Mouse (Mus musculus): ENCODE data around the gene Ksr1.

Ksr1 gene

DNA sequence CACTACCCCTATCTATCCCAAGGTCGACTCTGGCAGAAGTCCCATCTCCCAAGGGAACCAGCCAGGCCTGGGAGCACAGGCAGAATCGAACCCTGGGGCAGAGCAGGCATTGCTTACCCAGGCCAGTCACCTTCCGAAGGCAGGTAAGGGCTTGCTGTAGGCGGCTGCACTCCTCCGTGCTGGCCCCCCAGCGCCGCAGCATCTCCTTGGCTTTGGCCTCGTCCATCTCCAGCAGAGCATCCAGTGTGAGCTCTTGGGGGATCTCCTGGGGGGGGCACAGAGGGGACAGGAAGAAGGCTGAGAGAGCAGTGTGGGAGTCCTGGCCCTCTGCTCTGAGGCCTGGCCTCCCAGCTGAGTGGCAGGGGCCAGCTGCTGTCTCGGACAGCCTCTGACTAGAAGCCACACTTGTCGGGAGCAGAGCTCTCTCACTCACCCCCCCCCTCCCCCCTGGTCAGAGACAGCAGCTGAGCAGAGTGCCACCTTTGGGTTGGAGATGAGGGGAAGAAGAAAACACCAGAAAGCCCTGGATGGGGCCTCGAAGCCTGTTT lies 99.0 kb downstream of the Ksr1 start:
- no peak for DNase-seq (ENCODE audit: low read depth in 2 of 2, low spot score in 2 of 2)

DNA sequence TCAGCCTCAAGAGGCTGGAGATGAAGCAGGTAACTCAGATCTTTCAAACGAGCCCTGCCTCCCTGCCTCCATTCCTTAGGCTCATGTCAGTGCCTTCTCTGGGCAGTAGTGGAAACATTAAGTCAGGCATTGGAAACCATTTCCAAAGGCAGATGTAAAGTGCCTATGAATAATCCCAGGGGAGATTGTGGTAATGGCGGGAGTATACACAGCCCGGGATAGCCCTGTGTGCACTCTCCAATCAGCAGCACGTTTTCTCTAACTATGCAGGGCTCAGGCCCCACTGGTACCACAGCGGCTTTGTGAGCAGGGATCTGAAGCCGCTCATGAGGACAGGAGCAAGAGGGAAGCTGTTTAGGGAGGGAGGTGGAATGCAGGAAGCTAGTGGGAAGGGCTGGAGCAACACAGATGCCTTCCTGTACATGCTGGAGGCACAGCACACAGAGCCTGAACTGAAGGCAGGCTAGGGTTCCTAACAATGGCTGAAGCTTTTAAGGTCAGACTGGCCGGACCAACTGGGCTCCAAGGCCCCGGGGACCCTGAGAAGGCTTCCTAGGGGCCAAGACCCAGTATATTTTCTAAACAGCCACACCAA lies 99.5 kb downstream of the Ksr1 start:
- DNase-seq (ENCODE audit: low read depth in 2 of 2, low spot score in 2 of 2): no peak

DNA sequence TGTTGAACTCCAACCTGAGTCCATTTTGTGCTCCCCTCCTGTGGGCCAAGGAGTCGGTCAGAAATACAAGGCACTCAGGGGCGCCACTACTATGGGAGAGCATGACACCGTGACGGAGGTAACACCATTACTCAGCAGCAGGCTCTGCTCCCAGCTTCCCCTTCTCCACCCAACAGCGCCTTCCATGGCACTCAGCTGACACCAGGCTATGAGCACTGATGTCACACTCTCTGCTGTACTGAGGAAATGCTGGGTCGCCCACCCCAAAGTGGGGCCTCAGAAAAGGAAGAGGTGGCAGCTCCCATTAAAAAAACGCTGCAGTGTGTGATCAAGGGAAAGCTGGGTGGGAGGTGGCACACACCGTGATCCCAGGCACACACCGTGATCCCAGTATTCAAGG lies 101.0 kb downstream of the Ksr1 start:
- DNase-seq (ENCODE audit: low read depth in 2 of 2, low spot score in 2 of 2): no peak

DNA sequence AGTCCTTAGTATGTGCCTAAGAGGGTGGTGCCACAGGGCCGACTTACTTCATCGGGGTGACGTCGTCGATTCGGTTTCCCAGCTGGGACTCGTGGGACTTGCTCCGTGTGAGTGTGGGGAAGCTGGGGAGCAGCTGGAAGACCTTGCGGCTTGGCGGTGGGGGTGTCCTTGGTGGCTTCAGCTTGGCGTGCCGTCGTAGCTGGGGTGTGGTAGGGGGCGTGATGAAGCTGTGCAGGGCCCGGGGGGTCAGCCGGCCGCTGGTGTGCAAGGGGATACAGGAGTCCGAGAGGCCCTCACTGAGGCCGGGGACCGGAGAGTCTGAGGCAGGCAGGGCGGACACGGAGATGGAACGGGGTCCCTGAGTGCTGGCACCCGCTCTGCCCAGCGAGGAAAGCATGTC lies 101.4 kb downstream of the Ksr1 start:
- DNase-seq (ENCODE audit: low read depth in 2 of 2, low spot score in 2 of 2): no peak

DNA sequence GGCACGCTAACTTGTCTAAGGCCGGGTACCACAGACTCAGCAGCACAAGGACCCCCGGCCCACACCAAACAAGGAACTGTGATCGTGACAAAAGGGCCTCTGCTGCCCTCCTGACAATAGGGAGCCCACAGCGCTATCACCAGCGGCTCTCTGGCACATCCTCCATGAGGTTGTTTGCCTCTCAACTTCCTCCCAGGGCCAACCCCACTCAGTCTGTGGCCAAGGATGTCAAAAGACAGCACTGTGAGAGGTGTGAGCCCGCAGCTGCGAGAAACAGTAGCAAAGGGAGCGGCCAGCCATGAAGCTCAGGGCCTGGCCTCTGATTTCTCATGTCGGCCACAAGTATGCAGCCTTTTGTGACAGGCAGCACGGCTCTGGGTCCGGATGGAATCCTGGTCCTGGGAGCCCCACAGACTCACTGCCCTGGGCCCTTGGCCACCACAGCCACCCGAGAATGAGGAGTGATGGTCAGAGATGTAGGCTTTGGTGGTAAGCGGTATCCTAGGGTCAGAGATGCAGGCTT lies 104.2 kb downstream of the Ksr1 start:
- no peak for DNase-seq (ENCODE audit: low read depth in 2 of 2, low spot score in 2 of 2)

DNA sequence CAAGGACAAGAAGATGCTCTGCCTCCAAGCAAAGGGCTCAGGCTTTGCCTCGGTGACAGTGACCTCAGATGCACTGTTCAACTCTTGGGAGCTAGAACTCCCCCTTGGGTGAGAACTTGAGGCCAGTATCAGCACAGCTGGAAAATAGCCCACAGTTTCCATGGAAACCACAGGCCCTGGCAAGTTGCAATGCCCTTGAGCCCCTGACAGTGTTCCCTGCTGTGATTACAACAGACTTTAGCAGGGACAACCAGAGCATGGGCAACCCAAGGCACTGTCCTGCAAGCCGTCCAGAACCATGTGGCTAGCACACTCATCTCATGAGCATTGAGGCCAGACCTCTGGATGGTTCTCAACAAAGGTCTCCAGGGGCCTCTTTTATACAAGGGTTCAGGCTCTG lies 106.7 kb downstream of the Ksr1 start:
- DNase-seq (ENCODE audit: low read depth in 2 of 2, low spot score in 2 of 2): no peak

DNA sequence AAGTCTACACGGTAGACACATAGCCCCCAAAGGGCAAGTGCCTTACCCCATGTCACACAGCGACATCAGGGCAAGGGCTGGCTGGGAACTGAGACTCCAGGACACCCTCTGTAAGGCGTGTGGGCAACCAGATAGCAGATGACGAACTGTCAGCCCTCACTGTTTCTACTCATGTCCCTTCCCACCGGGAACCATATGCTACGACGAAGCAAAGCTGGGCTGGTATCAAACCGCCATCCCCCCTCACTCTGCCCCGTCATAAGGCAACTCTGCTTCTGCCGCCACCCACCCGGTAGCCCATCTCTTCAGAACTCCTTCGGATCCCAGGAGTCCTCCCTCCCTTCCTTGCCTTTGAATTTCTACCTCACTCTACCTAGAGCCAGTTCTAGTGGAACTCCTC lies 108.7 kb downstream of the Ksr1 start:
- no peak for DNase-seq (ENCODE audit: low read depth in 2 of 2, low spot score in 2 of 2)

DNA sequence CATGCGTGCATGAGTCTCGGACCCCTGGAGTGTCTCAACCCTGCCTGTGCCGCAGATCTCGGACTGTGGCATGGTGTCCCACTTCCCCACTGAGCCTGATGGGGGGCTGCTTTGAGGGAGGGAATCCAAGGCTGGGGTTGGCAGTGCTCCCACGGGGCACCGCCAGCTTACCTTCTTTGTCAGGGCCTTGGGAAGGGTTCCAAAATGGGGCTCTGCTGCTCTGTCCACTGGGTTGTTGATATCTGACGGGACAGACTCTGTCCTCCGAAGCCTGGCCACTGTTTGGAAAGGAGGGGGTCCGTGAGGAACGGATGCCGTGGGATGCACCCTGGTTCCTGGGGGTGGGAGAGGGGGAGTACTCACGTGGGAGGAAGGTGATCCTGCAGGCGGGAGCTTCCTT lies 109.9 kb downstream of the Ksr1 start:
- DNase-seq (ENCODE audit: low read depth in 2 of 2, low spot score in 2 of 2): no peak

DNA sequence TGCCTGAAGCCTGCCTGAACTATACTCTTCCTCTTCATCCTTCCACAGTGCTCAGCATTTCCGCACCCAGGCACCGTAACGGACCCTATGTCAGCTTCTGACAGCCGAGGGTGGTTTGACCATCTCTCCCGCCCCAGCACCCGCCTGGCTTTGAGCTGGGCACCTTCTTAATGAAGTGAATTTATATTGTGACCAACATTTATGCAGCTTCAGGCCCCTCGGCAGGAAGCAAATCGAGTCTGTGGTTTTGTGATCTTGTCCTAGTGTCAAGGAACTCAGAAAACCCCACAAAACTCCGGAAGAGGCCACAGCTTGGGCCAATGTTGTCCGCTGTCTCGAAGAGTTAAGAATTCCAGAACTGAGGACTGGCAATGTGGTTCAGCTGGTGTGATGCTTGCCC lies 112.6 kb downstream of the Ksr1 start:
- DNase-seq (ENCODE audit: low read depth in 2 of 2, low spot score in 2 of 2): no peak

DNA sequence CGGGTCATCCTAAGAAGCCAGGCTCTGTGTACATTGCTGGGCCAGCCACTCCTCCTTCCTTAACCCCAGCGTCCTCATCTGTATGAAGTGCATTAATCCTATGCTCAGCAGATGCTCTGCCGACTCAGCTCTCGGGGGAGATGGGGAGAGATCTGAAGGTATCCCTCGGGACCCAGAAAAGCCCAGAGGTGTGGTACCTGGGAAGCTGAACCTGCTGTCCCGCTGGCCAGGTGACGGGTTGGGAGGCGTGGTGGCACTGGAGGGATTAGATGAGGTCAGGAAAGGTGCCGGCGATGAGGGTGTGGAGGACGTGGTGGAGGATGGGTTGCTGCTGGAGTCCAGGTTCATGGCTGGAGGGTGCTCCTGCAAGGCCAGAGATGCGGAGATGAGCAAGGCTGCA lies 113.2 kb downstream of the Ksr1 start:
- DNase-seq (ENCODE audit: low read depth in 2 of 2, low spot score in 2 of 2): no peak

DNA sequence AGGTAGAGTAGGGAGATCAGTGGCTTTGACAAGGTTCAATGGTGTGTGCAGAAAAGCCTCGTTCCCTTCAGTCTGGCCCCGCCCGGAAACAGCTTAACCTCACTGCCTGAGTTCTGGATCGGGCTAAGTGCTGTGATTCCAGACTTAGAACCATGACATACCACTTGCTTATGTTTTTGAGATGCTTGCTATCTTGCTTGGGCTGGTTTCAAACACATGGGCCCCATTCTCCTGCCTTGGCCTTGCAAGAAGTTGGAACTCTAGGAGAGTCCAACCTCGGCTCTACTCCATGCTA lies 114.8 kb downstream of the Ksr1 start:
- DNase-seq (ENCODE audit: low read depth in 2 of 2, low spot score in 2 of 2): no peak

DNA sequence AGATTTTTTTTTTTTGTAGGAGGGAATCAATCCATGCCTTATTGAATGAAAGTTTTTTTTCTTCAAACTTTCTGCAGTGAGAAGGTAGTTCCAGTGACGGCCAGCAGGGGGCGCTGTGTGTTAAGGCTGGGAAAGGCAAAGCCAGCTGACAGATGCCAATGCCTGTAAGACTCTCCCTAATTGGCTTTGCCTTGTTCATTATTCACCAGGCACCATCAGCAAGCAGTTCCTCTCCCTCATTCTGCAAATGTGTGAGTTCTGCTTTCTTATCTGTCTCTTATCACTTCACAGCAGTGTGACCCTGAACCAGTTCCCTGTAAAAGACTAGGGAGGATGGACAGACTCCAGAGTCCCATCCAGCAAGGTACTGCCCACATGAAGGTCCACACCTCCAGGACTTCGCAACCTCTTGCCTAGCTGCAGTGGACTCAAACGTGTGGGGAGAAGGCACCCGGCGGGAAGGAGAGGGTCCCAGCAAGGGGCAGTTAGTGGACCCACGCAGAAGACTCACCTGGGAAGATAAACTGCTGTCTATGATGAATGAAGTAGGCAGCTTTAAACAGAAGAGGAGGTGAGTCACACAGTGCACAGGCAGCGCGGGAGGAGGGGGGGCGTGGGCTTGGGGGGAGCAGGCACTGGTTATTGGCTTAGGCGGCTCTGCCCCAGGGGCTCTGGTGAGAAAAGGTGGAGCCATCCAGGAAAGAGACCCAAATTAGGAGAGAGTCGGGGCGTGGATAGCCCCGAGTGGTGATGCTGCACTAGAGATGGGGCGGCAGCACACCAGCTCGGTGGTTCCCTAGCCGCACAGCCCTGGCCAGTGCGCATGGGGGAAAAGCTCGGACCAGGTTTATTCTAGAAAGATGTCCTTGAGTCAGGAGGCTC lies 115.4 kb downstream of the Ksr1 start:
- DNase-seq (ENCODE audit: low read depth in 2 of 2, low spot score in 2 of 2): peak; percentile 79 to 81

DNA sequence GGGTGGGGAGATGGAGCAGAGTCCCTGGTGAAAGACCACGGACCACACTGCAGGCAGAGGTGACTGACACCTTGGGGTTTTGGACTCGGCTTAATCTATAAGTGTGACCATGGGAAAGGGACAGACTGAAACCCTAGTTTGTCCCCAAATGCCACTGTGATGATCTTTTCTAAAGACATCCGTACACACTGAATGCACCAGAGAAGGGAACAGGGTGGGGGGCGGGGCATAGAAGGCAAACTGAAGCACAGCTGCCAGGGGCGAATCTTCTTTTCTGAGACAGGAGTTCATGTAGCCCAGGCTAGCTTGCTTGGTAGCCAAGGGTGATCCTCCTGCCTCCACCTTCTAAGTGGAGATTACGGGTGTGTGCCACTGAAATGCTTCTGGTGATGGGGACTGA lies 122.5 kb downstream of the Ksr1 start:
- DNase-seq (ENCODE audit: low read depth in 2 of 2, low spot score in 2 of 2): no peak

DNA sequence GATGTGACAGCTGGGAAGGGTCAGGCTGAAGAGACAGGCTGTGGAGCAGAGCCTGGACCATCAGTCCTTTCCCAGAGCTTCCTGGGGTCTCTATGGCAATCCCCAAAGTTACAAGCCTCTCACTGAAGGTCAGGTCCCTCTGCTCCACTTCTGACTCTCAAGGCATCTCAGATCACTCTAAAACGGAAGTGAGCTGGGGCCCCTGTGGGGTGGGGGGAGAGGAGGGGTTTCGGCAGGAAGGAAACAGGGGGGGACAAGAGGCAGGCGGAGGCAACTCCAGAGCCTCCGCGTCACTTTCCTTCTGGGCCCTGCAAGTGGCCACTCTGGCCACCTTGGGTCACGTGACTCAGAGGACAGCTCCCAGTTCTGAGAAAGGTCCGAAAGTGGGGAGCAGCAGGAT lies 122.9 kb downstream of the Ksr1 start:
- DNase-seq (ENCODE audit: low read depth in 2 of 2, low spot score in 2 of 2): peak; percentile 46 to 68

DNA sequence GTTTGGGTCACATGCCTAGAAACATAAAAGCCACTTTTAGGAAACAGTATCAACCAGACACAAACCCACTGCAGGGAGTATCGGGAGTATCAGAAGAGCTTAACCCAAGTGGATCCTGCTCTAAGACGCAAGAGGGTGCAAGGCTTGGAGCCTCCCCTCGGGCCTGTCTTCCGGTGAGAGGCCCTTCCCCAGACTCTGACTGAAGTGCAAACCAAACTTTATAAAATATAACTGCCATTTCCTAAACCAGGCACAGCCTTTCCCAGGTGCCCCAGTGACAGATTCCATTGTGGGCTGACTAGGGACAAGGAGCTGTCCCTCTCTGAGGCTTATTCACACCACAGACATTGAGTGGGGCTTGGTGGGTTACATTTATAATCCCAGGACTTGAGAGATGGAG lies 123.4 kb downstream of the Ksr1 start:
- no peak for DNase-seq (ENCODE audit: low read depth in 2 of 2, low spot score in 2 of 2)

DNA sequence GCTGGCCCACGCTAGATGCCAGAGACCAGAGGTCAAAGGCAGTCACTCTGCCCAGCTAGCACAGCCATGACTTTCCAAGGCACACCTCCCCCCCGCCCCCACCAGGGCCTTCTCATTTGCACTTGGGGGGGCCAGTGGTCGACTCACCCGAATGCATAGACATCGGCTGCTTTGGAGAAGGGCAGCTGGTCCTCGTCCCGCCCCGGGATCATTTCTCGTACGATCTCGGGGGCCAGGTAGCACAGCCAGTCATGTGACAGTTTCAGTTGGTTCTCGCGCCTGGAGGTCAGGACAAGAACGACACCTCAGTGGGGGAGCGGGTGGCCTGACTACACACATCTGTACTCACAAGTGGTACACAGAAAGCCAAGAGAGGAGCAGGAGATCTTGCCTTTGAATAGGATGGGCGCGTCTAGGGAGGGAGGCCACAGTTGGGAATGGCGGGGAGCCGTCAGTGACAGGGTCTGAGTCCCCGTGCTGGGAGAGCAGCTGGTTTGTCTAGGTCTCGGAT lies 125.6 kb downstream of the Ksr1 start:
- DNase-seq (ENCODE audit: low read depth in 2 of 2, low spot score in 2 of 2): no peak

DNA sequence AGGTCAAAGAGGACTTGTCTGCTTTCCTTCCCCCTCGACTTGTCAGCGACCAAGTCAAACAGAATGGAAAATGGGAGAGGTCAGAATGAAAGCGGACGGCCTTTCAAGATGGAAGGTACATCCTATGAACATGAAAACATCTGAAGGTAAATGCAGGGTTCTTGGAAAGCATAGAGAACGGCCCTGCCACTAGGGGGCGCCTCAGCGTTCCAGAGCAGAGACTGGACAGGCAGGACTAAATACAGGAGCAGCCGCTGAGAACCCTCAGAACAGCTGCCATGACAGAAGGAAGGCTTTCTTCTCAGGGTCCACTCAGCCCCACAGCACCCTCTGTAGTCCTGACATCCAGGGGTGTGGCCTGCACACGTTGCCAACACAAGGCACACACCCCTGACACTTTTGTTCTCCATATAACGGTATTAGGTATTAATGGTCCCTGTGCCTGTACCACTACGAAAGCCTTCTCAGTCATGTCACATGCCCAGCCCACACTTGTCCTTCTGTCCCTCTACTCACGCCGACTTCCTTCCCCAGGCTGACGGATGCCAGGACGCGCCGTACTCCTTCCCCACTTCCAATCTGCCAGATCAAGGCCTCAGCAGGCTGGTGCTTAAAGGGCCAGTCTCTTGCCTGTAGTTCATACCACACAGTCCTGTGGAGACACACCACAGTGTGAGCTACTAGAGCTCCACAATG lies 126.2 kb downstream of the Ksr1 start:
- DNase-seq (ENCODE audit: low read depth in 2 of 2, low spot score in 2 of 2): peak; percentile 49 to 50

DNA sequence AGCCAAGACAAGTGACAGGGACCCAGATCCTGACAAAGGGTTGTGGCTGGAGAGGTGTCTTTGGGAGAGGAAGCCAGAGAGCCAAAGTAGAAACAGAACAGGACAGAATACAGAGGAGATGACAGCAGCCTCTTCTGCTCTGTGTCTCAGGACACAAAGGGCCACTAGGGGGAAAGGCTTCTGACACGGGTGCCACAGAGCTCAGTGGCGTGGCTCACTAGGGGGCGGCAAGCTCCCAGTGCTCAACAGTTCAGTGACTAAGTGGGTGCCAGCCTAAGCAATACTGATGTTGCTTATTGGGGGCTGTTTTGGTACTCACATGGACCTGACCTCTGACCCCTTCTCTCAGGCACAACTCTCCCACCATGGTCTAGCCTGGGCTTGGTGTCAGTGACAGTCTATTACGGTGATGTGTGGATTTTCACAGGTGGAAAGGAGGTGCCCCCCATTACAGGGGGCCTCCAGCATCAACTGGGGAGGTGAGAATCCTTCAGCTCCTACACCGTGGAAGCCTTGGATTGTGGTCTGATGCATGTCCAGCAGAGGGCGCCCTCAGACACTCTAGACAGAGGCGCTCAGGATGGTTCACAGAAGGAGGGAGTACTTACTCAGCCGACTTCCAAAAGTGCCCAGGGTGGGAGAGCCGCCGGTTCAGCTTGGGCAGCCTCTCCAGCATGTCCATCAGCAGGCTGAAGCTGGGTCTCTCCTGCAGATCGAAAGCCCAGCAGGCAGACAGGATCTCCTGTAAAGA lies 127.1 kb downstream of the Ksr1 start:
- peak; percentile 73 to 81 for DNase-seq (ENCODE audit: low read depth in 2 of 2, low spot score in 2 of 2)

DNA sequence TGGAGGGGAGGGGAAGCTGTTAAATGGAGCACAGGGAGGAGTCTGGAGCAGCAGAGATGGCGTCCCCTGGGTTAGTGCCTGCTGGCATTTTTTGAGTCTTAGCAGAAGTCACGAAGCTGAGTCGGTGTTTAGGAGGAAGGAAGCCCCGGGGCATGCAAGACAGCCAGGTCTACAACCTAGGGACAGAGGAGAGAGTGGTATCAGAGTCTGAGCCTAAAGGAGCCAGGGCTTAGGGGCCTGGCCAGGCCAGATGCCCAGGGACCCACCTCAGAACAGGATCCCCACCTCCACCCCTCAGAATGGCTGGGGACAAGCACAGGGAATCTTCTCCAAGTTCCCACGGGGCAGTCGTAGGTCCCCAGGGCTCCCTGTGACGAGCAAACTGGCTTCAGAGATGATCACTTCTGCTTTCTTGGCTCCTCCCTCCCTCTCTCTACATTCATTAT lies 129.0 kb downstream of the Ksr1 start:
- no peak for DNase-seq (ENCODE audit: low read depth in 2 of 2, low spot score in 2 of 2)

DNA sequence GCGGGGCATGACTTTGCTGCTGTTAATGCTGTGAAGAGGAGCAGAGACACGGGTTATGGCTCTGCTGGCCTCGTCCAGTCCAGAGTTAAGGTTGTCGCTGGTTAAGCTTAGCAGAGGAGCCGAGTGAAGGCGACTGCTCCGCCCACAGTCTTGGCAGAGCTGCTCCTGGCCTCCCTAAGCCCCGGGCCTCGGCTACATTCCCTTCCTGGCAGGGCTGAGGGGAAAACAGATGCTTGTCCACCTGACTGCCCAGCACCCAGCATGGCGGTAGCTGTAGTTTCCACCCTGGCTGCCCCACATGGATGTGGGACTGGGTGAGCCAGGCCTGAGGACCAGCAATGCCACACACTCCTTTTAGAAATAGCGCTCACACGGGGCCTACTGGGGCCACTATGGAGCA lies 130.0 kb downstream of the Ksr1 start:
- no peak for DNase-seq (ENCODE audit: low read depth in 2 of 2, low spot score in 2 of 2)

DNA sequence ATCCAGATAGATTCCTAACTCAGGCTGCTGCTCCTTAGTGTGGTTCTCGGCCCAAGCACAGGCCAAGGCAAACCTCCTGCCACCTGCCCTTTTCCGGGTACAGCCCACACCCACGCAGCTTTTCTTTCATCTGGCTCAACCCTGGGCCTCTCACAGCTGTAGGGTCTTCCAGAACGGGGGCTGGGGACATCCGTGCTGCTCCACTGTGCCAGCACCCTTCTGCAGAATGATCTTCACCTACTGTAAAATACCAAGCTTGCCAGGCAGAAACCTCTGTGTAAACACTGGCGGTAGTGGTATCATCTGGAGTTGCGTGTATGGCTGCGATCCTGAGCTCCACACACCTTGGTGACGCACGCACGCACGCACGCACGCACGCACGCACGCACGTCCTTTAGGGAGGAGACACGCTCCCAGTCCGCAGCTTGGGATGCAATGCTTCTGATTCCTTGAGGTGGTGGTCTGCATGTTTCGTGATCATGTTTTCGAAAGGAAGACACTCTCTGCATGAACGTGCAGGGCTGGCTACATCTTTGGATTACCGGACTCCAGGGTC lies 130.5 kb downstream of the Ksr1 start:
- no peak for DNase-seq (ENCODE audit: low read depth in 2 of 2, low spot score in 2 of 2)
